Mouse (Mus musculus): ENCODE data around the gene Sag. TPM values are rescaled to one million over a fixed set of nuclear protein-coding genes. Genes with fewer than 3 reads are reported as not detected.

Gene Sag
- polyA plus RNA-seq, 1 experiment from 2014 or later = 1.8 TPM

DNA sequence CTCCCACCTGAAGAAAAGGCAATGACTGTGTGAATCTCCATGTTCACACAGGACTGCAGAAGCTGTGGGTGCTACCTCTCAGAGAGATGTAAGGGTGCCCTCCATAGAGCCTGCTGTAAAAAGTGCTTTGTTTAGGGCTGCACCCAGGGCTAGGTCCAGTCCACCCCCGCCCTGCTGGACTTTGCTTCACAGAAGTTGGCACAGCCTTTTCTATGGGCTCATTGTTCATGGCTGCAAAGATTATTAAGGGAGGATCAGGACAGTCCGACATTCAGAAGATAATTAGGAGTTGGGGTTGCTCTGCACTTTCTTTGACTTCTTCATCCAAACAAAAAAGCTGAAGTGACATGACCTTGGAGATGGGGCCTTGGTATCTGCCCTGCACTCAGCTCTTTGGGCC lies 89.0 kb downstream of the Sag start:
- WGBS = 49% methylated on average over 2 of the region's 2 CpGs
- H3K4me2 ChIP-seq (replicated peaks) = no peak overlapping the region
- no peak overlapping the region for H3K4me3 ChIP-seq (replicated peaks; ENCODE audit: low read length)
- no peak overlapping the region for H3K9ac ChIP-seq
- ATAC-seq (ENCODE audit: low FRiP score) (no peak), DNase-seq (ENCODE audit: low spot score) (no peak)
- H3K9me3 ChIP-seq (ENCODE audit: control insufficient read depth, low read length) = no peaks in the 10 kb centered on the region
- no peaks in the 10 kb centered on the region; the same call in 1 of the 2 replicates for H3K36me3 ChIP-seq (replicated peaks; ENCODE audit: control insufficient read depth, insufficient read depth)
- no peaks in the 10 kb centered on the region for H3K4me1 ChIP-seq (replicated peaks; ENCODE audit: control insufficient read depth, insufficient read depth, low read length)
- H3K27ac ChIP-seq = no peak overlapping the region
- H3K27me3 ChIP-seq (ENCODE audit: control insufficient read depth, insufficient read depth, low read length) = no peaks in the 10 kb centered on the region

DNA sequence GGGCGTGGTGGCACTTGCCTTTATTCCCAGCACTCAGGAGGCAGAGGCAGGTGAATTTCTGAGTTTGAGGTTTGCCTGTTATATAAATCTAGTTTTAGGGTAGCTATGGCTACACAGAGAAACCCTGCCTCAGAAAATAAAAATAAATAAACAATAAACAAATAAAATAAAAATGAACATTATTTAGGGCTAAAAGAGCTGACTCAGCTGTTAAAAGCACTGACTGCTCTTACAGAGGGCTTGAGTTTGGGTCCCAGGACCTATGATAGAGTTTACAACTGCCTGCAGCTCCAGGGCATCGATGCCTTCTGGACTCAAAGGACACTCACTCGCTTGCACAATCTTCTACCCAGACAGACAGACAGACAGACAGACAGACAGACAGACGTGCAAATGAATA lies 89.9 kb downstream of the Sag start:
- DNase-seq (ENCODE audit: low spot score) (no peak), ATAC-seq (ENCODE audit: low FRiP score) (no peak)
- Histone ChIP-seq H3K4me2 (replicated peaks) (no peak overlapping the region), H3K36me3 (replicated peaks; ENCODE audit: control insufficient read depth, insufficient read depth) (no peaks in the 10 kb centered on the region; the same call in 1 of the 2 replicates), H3K27ac (no peak overlapping the region), H3K27me3 (ENCODE audit: control insufficient read depth, insufficient read depth, low read length) (no peaks in the 10 kb centered on the region), H3K4me3 (replicated peaks; ENCODE audit: low read length) (no peak overlapping the region), H3K9me3 (ENCODE audit: control insufficient read depth, low read length) (no peaks in the 10 kb centered on the region), H3K9ac (no peak overlapping the region), H3K4me1 (replicated peaks; ENCODE audit: control insufficient read depth, insufficient read depth, low read length) (no peaks in the 10 kb centered on the region)
- 92% methylated on average over 4 of the region's 4 CpGs for WGBS

Other genes starting within 250 kb of the Sag start
- gene Ngef, start 229.8 kb upstream of the Sag start, polyA plus RNA-seq (2014; fragmentation: Nextera tagmentation; extraction: Ambion mirVana) = 15.4 and 19.0 TPM in 2 replicates
- 3.4 and 4.6 TPM in 2 replicates for gene Inpp5d, start 183.4 kb upstream of the Sag start, polyA plus RNA-seq (2014; fragmentation: Nextera tagmentation; extraction: Ambion mirVana)
- 66.8 and 79.4 TPM in 2 replicates for gene Atg16l1, start 47.8 kb upstream of the Sag start, polyA plus RNA-seq (2014; fragmentation: Nextera tagmentation; extraction: Ambion mirVana)
- gene Dgkd, start 49.6 kb downstream of the Sag start, polyA plus RNA-seq (2014; fragmentation: Nextera tagmentation; extraction: Ambion mirVana) = 50.8 and 51.5 TPM in 2 replicates
- gene Usp40, start 204.9 kb downstream of the Sag start, polyA plus RNA-seq (2014; fragmentation: Nextera tagmentation; extraction: Ambion mirVana) = 15.5 and 20.5 TPM in 2 replicates

Measured in hindbrain, embryonic 14.5 days (tissue).